In the genomic region with DNA sequence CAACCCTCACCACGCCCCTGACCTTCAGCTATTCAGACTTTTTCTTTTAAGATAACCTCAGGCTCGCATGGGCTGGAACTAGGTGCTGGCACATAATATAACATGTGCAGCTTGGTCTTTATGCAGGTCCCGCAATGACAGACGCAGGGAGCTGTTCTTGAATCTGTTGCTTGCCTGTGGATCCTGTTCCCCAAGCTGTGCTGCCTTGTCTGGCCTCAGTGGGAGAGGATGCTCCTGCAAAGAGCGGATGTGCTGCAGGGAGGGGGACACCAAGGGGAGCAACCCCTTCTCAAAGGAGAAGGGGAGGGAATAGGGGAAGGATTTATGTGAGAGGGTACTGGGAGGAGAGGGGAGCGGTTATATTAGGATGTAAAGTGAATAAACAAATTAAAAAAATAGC, we compare ENCODE assay signal across 12 mouse cellular contexts.
DNase-seq lines count a peak whose midpoint lies in the region; ATAC-seq and TF ChIP-seq lines count a peak whose summit lies in the region.
"Had no signal": no experiment of that assay in that cellular context is flagged by ENCODE, and none has a peak within 500 bp of the region (broad histone marks: within the 10 kb centered on the region; RNA-seq: fewer than 3 reads in every experiment).

No protein-coding gene starts in this region.

- intact Hi-C loops in left cerebral cortex, postnatal 25 days (cut with DNase I) = loop anchor here (5.0 kb wide), 2 partner anchors 183 to 262 kb away; a partner anchor contains a TSS

- no peak for TF ChIP-seq CTCF in brain, embryonic 14.5 days (IDR thresholded peaks at IDR 0.05; ENCODE audit: borderline replicate concordance, extremely low read depth, insufficient read depth, insufficient read length)

- no peak for TF ChIP-seq POLR2A in brain, embryonic 14.5 days (IDR thresholded peaks at IDR 0.05; ENCODE audit: borderline replicate concordance, extremely low read depth, insufficient read depth, insufficient read length, poor library complexity, severe bottlenecking)

- no peak overlapping the region for H3K9ac ChIP-seq in kidney, embryonic 15.5 days
- no peak overlapping the region for H3K9ac ChIP-seq in midbrain, embryonic 15.5 days
- no peak overlapping the region for H3K9ac ChIP-seq in heart, embryonic 11.5 days (ENCODE audit: low read depth, low read length)
- H3K9ac ChIP-seq: embryonic facial prominence, embryonic 12.5 days; limb, embryonic 13.5 days; lung, embryonic 15.5 days; midbrain, embryonic 12.5 days had no signal

- no peaks in the 10 kb centered on the region for H3K27me3 ChIP-seq in kidney, embryonic 15.5 days
- no peaks in the 10 kb centered on the region for H3K27me3 ChIP-seq in midbrain, embryonic 15.5 days (replicated peaks)
- H3K27me3 ChIP-seq in heart, embryonic 11.5 days (ENCODE audit: control insufficient read depth, insufficient read depth, low read length) = no peaks in the 10 kb centered on the region
- H3K27me3 ChIP-seq: embryonic facial prominence, embryonic 12.5 days; limb, embryonic 13.5 days; lung, embryonic 15.5 days had no signal

- H3K36me3 ChIP-seq in kidney, embryonic 15.5 days = no peaks in the 10 kb centered on the region
- H3K36me3 ChIP-seq in midbrain, embryonic 15.5 days (replicated peaks) = no peaks in the 10 kb centered on the region
- no peaks in the 10 kb centered on the region for H3K36me3 ChIP-seq in heart, embryonic 11.5 days (ENCODE audit: control insufficient read depth, insufficient read depth, low read length)
- H3K36me3 ChIP-seq: embryonic facial prominence, embryonic 12.5 days; limb, embryonic 13.5 days; lung, embryonic 15.5 days; midbrain, embryonic 12.5 days had no signal

- no peak overlapping the region for H3K4me2 ChIP-seq in kidney, embryonic 15.5 days
- H3K4me2 ChIP-seq in midbrain, embryonic 15.5 days = no peak overlapping the region
- H3K4me2 ChIP-seq in heart, embryonic 11.5 days = no peak overlapping the region
- H3K4me2 ChIP-seq: limb, embryonic 13.5 days had no signal

- peaks cover 40% of the 10 kb centered on the region for H3K4me1 ChIP-seq in kidney, embryonic 15.5 days
- H3K4me1 ChIP-seq in midbrain, embryonic 15.5 days = peaks cover 25% of the 10 kb centered on the region
- H3K4me1 ChIP-seq in heart, embryonic 11.5 days (ENCODE audit: control insufficient read depth, insufficient read depth, low read length) = peaks cover 18% of the 10 kb centered on the region

- ATAC-seq in kidney, embryonic 15.5 days (replicated peaks; ENCODE audit: low FRiP score) = 0 out of 2 replicates have a peak, but pooled peaks have one; percentile 17
- 0 out of 2 replicates have a peak, but pooled peaks have one; percentile 13 for ATAC-seq in midbrain, embryonic 15.5 days (replicated peaks)
- ATAC-seq in heart, embryonic 11.5 days (replicated peaks; ENCODE audit: insufficient number of reproducible peaks, low FRiP score, low TSS enrichment) = no peak

- H3K27ac ChIP-seq in kidney, embryonic 15.5 days = no peak overlapping the region
- H3K27ac ChIP-seq in midbrain, embryonic 15.5 days = no peak overlapping the region
- no peak overlapping the region for H3K27ac ChIP-seq in heart, embryonic 11.5 days (ENCODE audit: low read depth, low read length)
- H3K27ac ChIP-seq: limb, embryonic 13.5 days; midbrain, embryonic 12.5 days had no signal

- 58% methylated on average over 6 of the region's 6 CpGs for WGBS in kidney, embryonic 15.5 days
- 47% methylated on average over 6 of the region's 6 CpGs for WGBS in midbrain, embryonic 15.5 days
- WGBS in heart, embryonic 11.5 days (ENCODE audit: insufficient replicate concordance) = 69% methylated on average over 6 of the region's 6 CpGs

- DNase-seq in kidney, postnatal 14 days = no peak
- DNase-seq in brain, embryonic 14.5 days (ENCODE audit: low read depth) = peak; percentile 53
- DNase-seq in cerebellum, adult 9-11 months = peak; percentile 62
- no peak for DNase-seq in left cerebral cortex, postnatal 25 days (ENCODE audit: low spot score in 2 of 2)
- DNase-seq: thymus, postnatal 4 days had no signal

- H3K4me3 ChIP-seq in kidney, embryonic 15.5 days (replicated peaks) = no peak overlapping the region
- H3K4me3 ChIP-seq in midbrain, embryonic 15.5 days = no peak overlapping the region
- no peak overlapping the region for H3K4me3 ChIP-seq in heart, embryonic 11.5 days (ENCODE audit: low read depth, low read length)
- H3K4me3 ChIP-seq: embryonic facial prominence, embryonic 12.5 days; limb, embryonic 13.5 days; lung, embryonic 15.5 days; midbrain, embryonic 12.5 days had no signal

- no peaks in the 10 kb centered on the region for H3K9me3 ChIP-seq in kidney, embryonic 15.5 days (replicated peaks)
- no peaks in the 10 kb centered on the region for H3K9me3 ChIP-seq in midbrain, embryonic 15.5 days
- H3K9me3 ChIP-seq in heart, embryonic 11.5 days (replicated peaks; ENCODE audit: control insufficient read depth, low read length) = no peaks in the 10 kb centered on the region
- H3K9me3 ChIP-seq: embryonic facial prominence, embryonic 12.5 days; limb, embryonic 13.5 days; lung, embryonic 15.5 days; midbrain, embryonic 12.5 days had no signal

Comparison
In these comparisons a context has a peak if more than half of its experiments do, and no peak if none do; other contexts are left out.
1. DNase-seq: peak in brain, embryonic 14.5 days (single experiment) and cerebellum, adult 9-11 months (single experiment); none in kidney, postnatal 14 days (single experiment) and left cerebral cortex, postnatal 25 days (0 of 2).